Mouse (Mus musculus) forebrain, embryonic 12.5 days (tissue): ENCODE measurements around the gene Mpv17l. TPM values are rescaled to one million over a fixed set of nuclear protein-coding genes. Genes with fewer than 3 reads are reported as not detected.

Source experiments
- ATAC-seq: fragments of 200-750 bp; cut with Nextera tagmentation; 2 replicates; pipeline ENCODE4 v1.8.0; 2017; ENCODE audit warnings: moderate TSS enrichment; ENCODE audit not compliant: low FRiP score
- H3K27ac ChIP-seq: fragments of 300-500 bp; sonication (generic); 2 replicates; pipeline ENCODE4 v1.5.1; 2016; ENCODE audit warnings: mild to moderate bottlenecking
- H3K27me3 ChIP-seq: fragments of 300-500 bp; sonication (generic); 2 replicates; pipeline ENCODE4 v1.6.1; 2016; ENCODE audit warnings: mild to moderate bottlenecking
- H3K36me3 ChIP-seq: fragments of 300-500 bp; sonication (generic); replicated peaks from 2 replicates; pipeline ENCODE4 v1.6.1; 2016; ENCODE audit warnings: mild to moderate bottlenecking
- H3K4me1 ChIP-seq: fragments of 300-500 bp; sonication (generic); 2 replicates; pipeline ENCODE4 v1.6.1; 2016
- H3K4me2 ChIP-seq: fragments of 300-500 bp; sonication (generic); 2 replicates; pipeline ENCODE4 v1.6.1; 2016; ENCODE audit warnings: mild to moderate bottlenecking, moderate library complexity
- H3K4me3 ChIP-seq: fragments of 300-500 bp; sonication (generic); replicated peaks from 2 replicates; pipeline ENCODE4 v1.5.1; 2016; ENCODE audit warnings: mild to moderate bottlenecking
- H3K9ac ChIP-seq: fragments of 300-500 bp; sonication (generic); 2 replicates; pipeline ENCODE4 v1.6.1; 2016; ENCODE audit warnings: mild to moderate bottlenecking
- H3K9me3 ChIP-seq: fragments of 300-500 bp; sonication (generic); 2 replicates; pipeline ENCODE4 v1.6.1; 2016
- WGBS: fragments of 180-500 bp; shearing (Covaris S2); methylation state at CpG from one replicate; pipeline ENCODE4 v1.1.7; 2016; 5-methylcytosine and 5-hydroxymethylcytosine counted together
- polyA plus RNA-seq: library from polyadenylated mRNA; unstranded; fragments of >200 nt; fragmentation: Nextera tagmentation; extraction: Ambion mirVana; gene quantifications from 2 replicates; pipeline ENCODE4 v1.2.1, GENCODE M21; 2016

Gene Mpv17l
- polyA plus RNA-seq, 1 experiment from 2014 or later, result 4.7 TPM

- Histone ChIP-seq H3K9ac (peak overlapping the region; percentile 79), H3K27ac (peak overlapping the region; percentile 89), H3K4me1 (peaks cover 11% of the 10 kb centered on the region; the same call in 1 of the 2 replicates), H3K36me3 (no peaks in the 10 kb centered on the region), H3K27me3 (no peaks in the 10 kb centered on the region), H3K4me3 (peak overlapping the region; percentile 64), H3K9me3 (no peaks in the 10 kb centered on the region), H3K4me2 (peak overlapping the region; percentile 69)
- WGBS, result 38% methylated on average over 3 of the region's 3 CpGs
- ATAC-seq, result peak; percentile 64
These were observed 83.2 kb downstream of the Mpv17l start for GRCm38 (mm10) chr16:13986197-13986573.

GRCm38 (mm10) chr16:13986574-13987478 is 83.9 kb downstream of the Mpv17l start, which contains the start of the genes 2900011O08Rik and Ifitm7:
TSS of gene 2900011O08Rik (plus strand) at chr16:13986604.
TSS of gene Ifitm7 (minus strand) at chr16:13986888.
- H3K36me3 ChIP-seq, result no peaks in the 10 kb centered on the region
- peak; percentile 86 for ATAC-seq
- H3K9ac ChIP-seq, result peak within 1 kb of the TSS; percentile 79
- H3K9me3 ChIP-seq, result no peaks in the 10 kb centered on the region
- peak within 1 kb of the TSS; percentile 69 for H3K4me2 ChIP-seq
- peaks cover 11% of the 10 kb centered on the region; the same call in 1 of the 2 replicates for H3K4me1 ChIP-seq
- no peaks in the 10 kb centered on the region for H3K27me3 ChIP-seq
- peak within 1 kb of the TSS; percentile 89 for H3K27ac ChIP-seq
- under 1% methylated on average over 31 of the region's 31 CpGs for WGBS
- H3K4me3 ChIP-seq, result peak within 1 kb of the TSS; percentile 64

GRCm38 (mm10) chr16:13992518-13993248 is 89.7 kb downstream of the Mpv17l start:
- 88% methylated on average over 11 of the region's 11 CpGs for WGBS
- Histone ChIP-seq H3K27me3 (no peaks in the 10 kb centered on the region), H3K27ac (no peak overlapping the region), H3K4me2 (no peak overlapping the region), H3K4me3 (no peak overlapping the region), H3K36me3 (no peaks in the 10 kb centered on the region), H3K9ac (no peak overlapping the region), H3K9me3 (no peaks in the 10 kb centered on the region), H3K4me1 (0 out of 2 replicates have a peak, but pooled peaks cover 1% of the 10 kb centered on the region)
- ATAC-seq, result no peak

- no peak overlapping the region for H3K4me3 ChIP-seq
- no peaks in the 10 kb centered on the region for H3K4me1 ChIP-seq
- no peaks in the 10 kb centered on the region for H3K27me3 ChIP-seq
- H3K4me2 ChIP-seq, result no peak overlapping the region
- H3K9me3 ChIP-seq, result no peaks in the 10 kb centered on the region
- no peak overlapping the region for H3K27ac ChIP-seq
- no peak overlapping the region for H3K9ac ChIP-seq
- WGBS, result 86% methylated on average over 1 of the region's 1 CpGs
- no peak for ATAC-seq
- H3K36me3 ChIP-seq, result no peaks in the 10 kb centered on the region
These were observed 91.1 kb downstream of the Mpv17l start for GRCm38 (mm10) chr16:13994076-13994475.

- H3K9me3 ChIP-seq, result no peaks in the 10 kb centered on the region
- no peak overlapping the region for H3K9ac ChIP-seq
- H3K27ac ChIP-seq, result no peak overlapping the region
- WGBS, result 79% methylated on average over 1 of the region's 1 CpGs
- no peak for ATAC-seq
- no peaks in the 10 kb centered on the region for H3K4me1 ChIP-seq
- H3K36me3 ChIP-seq, result no peaks in the 10 kb centered on the region
- no peaks in the 10 kb centered on the region for H3K27me3 ChIP-seq
- no peak overlapping the region for H3K4me3 ChIP-seq
- H3K4me2 ChIP-seq, result no peak overlapping the region
These were observed 91.5 kb downstream of the Mpv17l start for GRCm38 (mm10) chr16:13994502-13994901.

Other genes with a start within 250 kb of the Mpv17l start
- 38.2 and 40.2 TPM in 2 replicates for gene Parn, start 235.0 kb upstream of the Mpv17l start, polyA plus RNA-seq
- gene Bfar, start 231.3 kb upstream of the Mpv17l start, polyA plus RNA-seq, result 41.3 and 41.7 TPM in 2 replicates
- 9.0 and 9.3 TPM in 2 replicates for gene 3110001I22Rik, start 231.2 kb upstream of the Mpv17l start, polyA plus RNA-seq
- gene Pla2g10, start 172.2 kb upstream of the Mpv17l start, polyA plus RNA-seq, result 0.17 and 0.23 TPM in 2 replicates
- gene Rrn3, start 122.5 kb upstream of the Mpv17l start, polyA plus RNA-seq, result 114 and 118 TPM in 2 replicates
- gene Ntan1, start 84.3 kb upstream of the Mpv17l start, polyA plus RNA-seq, result 177 and 186 TPM in 2 replicates
- gene Pdxdc1, start within 50 bp of the Mpv17l start, polyA plus RNA-seq, result 67.7 and 72.1 TPM in 2 replicates
- 40.9 and 45.5 TPM in 2 replicates for gene 2900011O08Rik, start 83.4 kb downstream of the Mpv17l start, polyA plus RNA-seq
- 0.88 and 1.5 TPM in 2 replicates for gene Ifitm7, start 83.7 kb downstream of the Mpv17l start, polyA plus RNA-seq